Mouse (Mus musculus) right cerebral cortex, postnatal 14 days (tissue): Measurements from ENCODE around the gene Dyx1c1.

Experiments
- DNase-seq: peaks from one replicate; pipeline ENCODE4 v3.0.0; 2022

The Dyx1c1 gene

DNA sequence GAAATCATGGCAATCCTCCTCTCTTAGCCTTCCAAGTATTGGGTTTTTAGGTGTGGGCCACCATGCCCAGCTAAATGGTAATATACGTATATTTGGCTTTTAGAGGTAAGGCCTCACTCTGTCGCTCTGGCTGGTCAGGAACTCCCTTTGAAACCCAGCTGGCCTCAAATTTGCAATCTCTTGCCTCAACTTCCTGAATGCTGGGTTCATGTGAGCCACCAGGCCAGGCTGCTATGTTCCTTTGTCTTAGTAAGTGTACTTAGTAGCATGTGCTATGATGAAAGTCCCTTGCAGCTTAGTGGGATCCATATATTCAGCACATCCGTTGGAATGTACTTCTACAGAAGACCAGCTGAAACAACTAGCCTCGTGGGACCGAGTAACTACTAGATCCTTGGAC lies 16.1 kb downstream of the Dyx1c1 start:
- no peak for DNase-seq

DNA sequence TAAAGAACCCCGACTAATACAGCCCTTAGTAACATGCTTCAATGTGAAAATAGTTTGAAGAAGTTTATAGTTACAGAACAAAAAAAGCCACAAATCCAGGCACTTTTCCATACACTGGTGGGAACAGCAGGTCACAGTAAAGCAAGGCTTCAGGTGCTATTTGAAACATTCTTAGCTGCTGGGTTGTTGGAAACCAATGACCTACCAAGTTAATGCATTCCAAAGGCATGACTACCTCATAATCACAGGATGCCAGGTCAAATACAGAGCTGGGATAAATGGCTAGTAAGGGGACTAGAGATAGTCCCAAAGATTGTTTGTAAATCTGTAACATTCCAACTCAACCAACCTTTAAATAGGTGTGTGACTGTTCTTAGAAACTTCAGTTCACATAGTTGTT lies 16.7 kb downstream of the Dyx1c1 start:
- no peak for DNase-seq

DNA sequence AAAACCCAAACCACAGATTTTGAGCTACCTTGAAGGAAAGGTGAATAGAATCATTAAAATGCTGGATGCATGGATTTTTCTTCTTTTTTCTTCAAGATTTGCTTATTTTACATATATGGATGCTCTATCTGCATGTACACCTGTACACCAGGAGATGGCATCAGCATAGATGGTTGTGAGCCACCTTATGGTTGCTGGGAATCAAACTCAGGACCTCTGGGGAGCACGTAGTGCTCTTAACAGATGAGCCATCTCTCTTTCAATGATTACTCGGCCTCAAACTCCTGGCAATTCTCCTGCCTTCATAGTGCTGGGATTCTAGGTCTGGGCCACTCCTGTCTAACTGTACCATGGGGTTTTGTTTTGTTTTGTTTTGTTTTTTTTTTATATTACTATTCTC lies 24.5 kb downstream of the Dyx1c1 start:
- no peak for DNase-seq

GRCm38 (mm10) chr9:72985250-72986220 lies 26.9 kb downstream of the Dyx1c1 start, which contains the start of the genes Ccpg1os and Ccpg1:
Gene Ccpg1os (minus strand): TSS chr9:72985382.
Gene Ccpg1 (plus strand): TSS chr9:72985429.
- DNase-seq = peak; percentile 95

GRCm38 (mm10) chr9:72987703-72988102 lies 29.1 kb downstream of the Dyx1c1 start:
- no peak for DNase-seq

DNA sequence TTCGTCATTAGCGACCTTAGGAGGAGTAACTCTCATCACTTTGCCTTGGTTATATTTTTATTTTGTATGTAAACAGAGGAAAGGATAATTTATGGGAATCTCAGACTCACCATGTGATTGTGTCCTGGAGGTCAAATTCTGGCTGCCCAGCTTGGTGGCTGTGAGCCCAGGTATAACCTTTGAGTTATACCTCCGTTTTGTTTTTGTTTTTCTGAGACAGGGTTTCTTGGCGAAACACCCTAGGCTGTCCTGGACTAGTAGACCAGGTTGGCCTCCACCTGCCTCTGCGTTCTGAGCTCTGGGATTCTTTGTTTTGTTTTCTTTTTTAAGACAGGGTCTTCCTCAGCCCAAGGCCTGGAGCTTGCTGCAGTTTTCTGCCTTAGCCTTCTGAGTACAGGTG lies 30.1 kb downstream of the Dyx1c1 start:
- no peak for DNase-seq

GRCm38 (mm10) chr9:72991420-72991819 lies 32.8 kb downstream of the Dyx1c1 start:
- DNase-seq = no peak

DNA sequence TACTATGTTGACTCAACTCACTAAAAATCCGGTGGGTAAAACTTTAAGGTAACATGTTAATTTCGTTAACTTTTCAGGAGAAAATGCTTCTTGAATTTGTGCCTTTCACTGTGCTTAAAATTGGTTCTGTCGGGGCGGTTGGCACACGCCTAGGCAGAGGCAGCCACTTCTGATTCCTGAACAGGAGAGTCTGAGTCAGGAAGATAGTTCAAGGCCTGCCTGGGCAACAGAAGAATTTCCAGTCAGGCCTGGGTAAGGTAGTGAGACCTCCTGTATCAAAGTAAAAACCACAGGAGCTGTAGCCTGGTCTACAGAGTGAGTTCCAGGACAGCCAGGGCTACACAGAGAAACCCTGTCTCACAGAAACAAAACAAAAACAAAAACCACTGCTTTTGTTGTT lies 34.0 kb downstream of the Dyx1c1 start:
- no peak for DNase-seq

- DNase-seq = no peak
Measured at GRCm38 (mm10) chr9:72996167-72996566, 37.6 kb downstream of the Dyx1c1 start.

DNA sequence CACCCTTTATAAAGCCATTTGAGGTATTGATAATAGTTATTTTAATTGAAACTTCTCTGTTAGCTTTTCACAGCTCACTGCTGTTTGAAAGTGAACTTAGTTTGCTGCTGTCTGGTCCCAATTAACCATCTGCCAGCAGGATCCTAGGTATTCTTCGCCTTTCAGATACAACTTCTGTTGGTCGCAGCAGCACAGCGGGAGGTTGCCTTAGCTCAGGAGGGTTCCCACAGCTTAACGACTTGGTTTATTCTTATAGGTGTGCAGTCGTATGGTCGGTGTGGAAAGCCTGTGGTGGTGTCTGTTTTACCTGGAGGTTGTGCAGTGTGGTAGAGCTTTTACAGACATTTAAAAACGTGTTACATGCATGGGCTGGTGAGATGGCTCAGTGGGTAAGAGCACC lies 38.2 kb downstream of the Dyx1c1 start:
- no peak for DNase-seq

- no peak for DNase-seq
Measured at GRCm38 (mm10) chr9:73000487-73000886, 41.9 kb downstream of the Dyx1c1 start.

- DNase-seq = no peak
Measured at GRCm38 (mm10) chr9:73001314-73002011, 42.9 kb downstream of the Dyx1c1 start.

GRCm38 (mm10) chr9:73002177-73002576 lies 43.6 kb downstream of the Dyx1c1 start:
- no peak for DNase-seq

DNA sequence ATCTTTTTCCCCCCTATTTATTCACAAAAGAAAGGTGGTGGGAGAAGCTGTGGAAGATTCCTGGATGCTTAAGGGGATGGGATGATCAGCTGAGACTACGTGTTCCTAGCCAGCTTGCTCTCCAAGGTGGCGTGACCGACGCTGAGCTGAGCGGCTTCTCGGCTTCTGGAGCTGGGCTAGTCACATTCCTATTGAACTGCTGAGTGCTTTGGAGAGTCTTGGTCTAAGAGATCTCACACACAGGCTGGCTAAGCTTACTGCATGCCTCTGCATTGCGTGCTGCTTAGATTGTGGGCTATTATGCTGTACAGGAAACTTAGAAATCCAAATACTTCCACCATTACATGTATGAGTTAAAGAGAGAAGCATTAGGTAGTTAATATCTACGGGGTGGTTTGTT lies 45.5 kb downstream of the Dyx1c1 start:
- no peak for DNase-seq

DNA sequence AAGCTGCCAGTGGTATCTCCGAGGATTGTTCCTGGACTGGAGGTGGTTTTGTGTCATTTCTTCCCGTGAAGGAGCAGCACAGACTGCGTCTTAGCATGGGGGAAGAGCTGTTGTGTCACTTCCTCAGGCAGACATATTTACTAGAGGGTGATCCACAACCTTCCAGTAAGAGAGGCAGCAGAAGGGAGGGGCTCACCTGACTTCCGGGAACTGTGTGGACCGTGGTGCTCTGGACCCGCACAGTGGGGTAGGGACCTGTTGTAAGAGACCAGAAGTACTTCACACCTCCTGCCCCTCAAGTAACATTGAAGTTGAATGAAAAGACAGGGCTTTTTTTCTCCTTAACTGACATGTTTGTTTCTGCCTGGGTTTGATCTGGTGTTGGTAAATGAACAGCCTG lies 46.5 kb downstream of the Dyx1c1 start:
- no peak for DNase-seq

DNA sequence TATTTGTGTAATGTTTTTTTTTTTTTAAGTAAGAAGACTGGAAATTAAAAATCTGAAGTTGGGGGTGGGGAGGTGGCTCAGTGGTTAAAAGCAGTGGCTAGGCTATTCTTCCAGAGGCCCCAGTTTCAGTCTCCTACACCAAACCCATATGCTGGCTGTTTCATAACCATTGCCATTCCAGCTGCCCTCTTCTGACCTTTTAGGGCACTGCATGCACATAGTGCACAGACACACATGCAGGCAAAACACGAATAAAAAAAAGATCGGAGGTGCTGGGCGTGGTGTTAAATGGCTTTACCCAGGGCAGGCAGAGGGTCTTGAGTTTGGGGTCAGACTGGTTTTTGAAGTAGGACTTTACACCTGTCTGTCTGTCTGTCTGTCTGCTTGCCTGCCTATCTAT lies 47.6 kb downstream of the Dyx1c1 start:
- no peak for DNase-seq

- DNase-seq = no peak
Measured at GRCm38 (mm10) chr9:73008384-73008783, 49.8 kb downstream of the Dyx1c1 start.

DNA sequence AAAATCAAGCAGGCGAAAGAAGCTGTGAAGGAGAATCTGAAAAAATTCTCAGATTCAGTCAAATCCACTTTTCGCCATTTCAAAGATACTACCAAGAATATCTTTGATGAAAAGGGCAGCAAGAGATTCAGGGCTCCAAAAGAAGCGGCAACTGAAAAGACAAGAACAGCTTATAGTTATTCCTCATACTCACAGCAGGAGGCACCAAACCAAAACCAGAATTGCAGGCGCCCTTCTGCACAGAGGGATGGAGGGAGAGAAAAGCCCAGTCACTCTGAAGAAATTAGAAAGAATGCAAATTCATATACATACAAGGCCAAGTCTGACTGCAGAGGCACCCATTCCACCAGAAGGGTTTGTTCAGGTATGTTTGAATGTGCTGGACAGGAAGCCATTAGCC lies 54.0 kb downstream of the Dyx1c1 start:
- no peak for DNase-seq

- no peak for DNase-seq
Measured at GRCm38 (mm10) chr9:73014724-73015123, 56.1 kb downstream of the Dyx1c1 start.

GRCm38 (mm10) chr9:73019841-73020240 lies 61.3 kb downstream of the Dyx1c1 start:
- DNase-seq = no peak

DNA sequence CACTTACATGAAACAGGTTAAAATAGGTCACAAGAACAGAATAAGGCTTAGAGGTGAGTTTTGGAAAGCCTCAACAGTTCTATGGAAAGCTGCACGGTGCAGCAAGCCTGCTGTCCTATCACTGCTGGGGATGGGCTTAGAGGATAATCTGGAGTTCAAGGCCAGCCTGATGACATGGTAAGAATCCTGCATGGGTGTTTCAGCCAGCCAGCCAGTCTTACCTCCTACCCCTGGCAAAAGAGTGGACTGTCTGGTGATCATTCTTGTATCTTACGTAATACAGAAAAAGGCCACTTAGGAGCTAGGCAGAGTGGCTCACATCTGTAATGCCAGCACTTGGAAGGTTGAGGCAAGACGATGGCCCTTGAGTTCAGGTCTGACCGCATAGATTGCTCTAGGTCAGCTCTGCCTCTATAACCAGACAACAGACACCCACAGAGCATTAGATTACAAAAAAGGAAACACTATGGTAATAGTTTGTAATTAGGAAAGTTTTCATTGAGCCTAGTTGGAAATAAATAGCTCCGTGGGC lies 62.0 kb downstream of the Dyx1c1 start:
- no peak for DNase-seq
